Mouse (Mus musculus) cerebellum, adult 2 months (tissue): ENCODE results near the gene Them4.
A peak's percentile ranks its signal among the peaks of the same experiment; 100 is the strongest.

Experiments used
- CTCF ChIP-seq: fragments of 200-500 bp; IDR thresholded peaks from 2 replicates; pipeline ENCODE4 v1.5.1; 2011; ENCODE audit warnings: low read depth, mild to moderate bottlenecking, control low read depth, low read length, moderate library complexity, borderline replicate concordance; ENCODE audit not compliant: insufficient read depth
- POLR2A ChIP-seq: fragments of 200-500 bp; IDR thresholded peaks from 2 replicates; pipeline ENCODE4 v1.6.1; 2011; ENCODE audit warnings: low read length, control low read depth, borderline replicate concordance; ENCODE audit not compliant: insufficient read depth

DNA sequence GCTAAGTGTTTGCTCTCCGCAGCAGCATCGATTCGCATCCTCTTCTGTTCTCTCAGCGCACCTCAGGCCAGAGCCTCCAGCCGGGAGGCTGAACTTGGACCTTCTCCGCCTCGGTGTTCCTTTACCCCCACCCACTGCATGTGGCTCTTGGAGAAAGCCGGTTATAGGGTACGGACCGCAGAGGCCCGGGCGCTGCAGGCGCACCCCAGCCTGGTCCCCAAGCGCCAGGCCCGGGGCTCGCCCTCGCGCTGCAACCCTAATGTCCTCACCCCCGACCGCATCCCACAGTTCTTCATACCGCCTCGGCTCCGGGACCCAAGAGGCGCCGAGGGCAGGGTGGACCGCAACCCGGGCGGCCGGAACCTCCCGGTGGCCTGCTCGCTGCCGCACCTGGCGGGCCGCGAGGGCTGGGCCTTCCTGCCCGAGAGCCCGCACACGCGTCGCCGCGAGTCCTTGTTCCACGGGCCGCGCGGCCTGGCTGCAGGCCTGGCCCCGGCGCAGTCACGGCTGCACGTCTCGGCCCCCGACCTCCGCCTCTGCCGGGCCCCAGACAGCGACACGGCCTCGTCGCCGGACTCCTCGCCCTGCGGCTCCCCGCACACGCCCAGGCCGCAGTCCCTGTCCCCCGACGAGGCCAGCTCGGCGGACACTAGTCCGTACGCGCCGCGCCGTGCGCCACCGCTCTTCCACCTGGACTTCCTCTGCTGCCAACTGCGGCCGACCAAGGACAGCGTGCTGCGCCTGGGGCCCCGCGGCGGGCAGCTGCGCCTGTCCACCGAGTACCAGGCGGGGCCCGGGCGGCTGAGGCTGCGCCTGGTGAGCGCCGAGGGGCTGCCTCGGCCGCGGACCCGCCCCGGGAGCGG lies 53.6 kb downstream of the Them4 start:
- TF ChIP-seq POLR2A: peak; percentile 37; the same call in 1 of the 2 replicates
- no peak for TF ChIP-seq CTCF
